Mouse (Mus musculus): ENCODE results near the gene Med12l. TPM values are rescaled to one million over a fixed set of nuclear protein-coding genes. Genes with fewer than 3 reads are reported as not detected.

The Med12l gene
- polyA plus RNA-seq, 1 experiment, result not detected

DNA sequence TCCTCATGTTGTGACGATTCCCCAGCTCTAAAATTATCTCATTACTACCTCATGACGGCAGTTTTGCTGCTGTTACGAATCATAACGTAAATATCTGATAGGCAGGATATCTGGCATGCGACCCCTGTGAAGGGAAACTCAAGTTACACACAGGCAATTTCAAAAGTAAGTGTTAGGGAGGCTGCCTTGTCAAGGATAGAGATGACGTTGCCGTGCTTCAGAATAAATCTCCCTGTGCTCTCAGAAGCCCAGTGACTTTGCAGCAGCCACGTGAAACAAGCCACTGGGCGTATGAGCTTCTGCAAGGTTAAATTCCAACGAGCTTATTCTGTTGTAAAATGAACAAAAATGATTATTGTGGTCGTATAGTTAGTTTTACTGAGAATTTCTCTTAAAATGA lies 73.0 kb downstream of the Med12l start:
- no peak overlapping the region for H3K4me3 ChIP-seq (replicated peaks)
- no peaks in the 10 kb centered on the region for H3K36me3 ChIP-seq (ENCODE audit: control insufficient read depth)
- H3K27me3 ChIP-seq (ENCODE audit: control insufficient read depth), result no peaks in the 10 kb centered on the region
- H3K4me1 ChIP-seq (ENCODE audit: control insufficient read depth), result no peaks in the 10 kb centered on the region
- no peak for TF ChIP-seq GATA1 (IDR thresholded peaks at IDR 0.05; ENCODE audit: low read length)
- no peak for TF ChIP-seq TAL1 (IDR thresholded peaks at IDR 0.05; ENCODE audit: low read length)
- H3K9me3 ChIP-seq (ENCODE audit: control insufficient read depth, low read length), result no peaks in the 10 kb centered on the region

DNA sequence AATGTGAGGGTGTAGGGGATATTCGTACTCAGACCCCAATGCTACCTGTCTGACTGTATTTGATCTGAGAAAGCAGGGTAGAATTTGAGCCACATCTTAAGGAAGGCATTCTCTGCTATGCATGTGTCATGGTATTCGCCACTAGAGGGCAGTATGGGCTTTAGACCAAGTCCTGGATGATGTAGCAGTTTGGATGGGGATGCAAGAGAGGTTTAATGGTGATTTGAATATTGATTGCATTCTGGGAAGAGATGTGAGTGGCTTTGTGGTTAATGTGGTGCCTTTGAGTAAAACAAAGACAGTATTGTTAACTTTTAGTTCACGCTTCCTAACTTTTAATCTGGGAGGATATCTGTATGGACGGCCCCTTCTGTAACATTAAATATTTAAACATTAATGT lies 73.7 kb downstream of the Med12l start:
- Histone ChIP-seq H3K36me3 (ENCODE audit: control insufficient read depth) (no peaks in the 10 kb centered on the region), H3K27me3 (ENCODE audit: control insufficient read depth) (no peaks in the 10 kb centered on the region), H3K4me1 (ENCODE audit: control insufficient read depth) (no peaks in the 10 kb centered on the region), H3K4me3 (replicated peaks) (no peak overlapping the region), H3K9me3 (ENCODE audit: control insufficient read depth, low read length) (no peaks in the 10 kb centered on the region)
- TF ChIP-seq TAL1 (IDR thresholded peaks at IDR 0.05; ENCODE audit: low read length) (no peak), GATA1 (IDR thresholded peaks at IDR 0.05; ENCODE audit: low read length) (no peak)

DNA sequence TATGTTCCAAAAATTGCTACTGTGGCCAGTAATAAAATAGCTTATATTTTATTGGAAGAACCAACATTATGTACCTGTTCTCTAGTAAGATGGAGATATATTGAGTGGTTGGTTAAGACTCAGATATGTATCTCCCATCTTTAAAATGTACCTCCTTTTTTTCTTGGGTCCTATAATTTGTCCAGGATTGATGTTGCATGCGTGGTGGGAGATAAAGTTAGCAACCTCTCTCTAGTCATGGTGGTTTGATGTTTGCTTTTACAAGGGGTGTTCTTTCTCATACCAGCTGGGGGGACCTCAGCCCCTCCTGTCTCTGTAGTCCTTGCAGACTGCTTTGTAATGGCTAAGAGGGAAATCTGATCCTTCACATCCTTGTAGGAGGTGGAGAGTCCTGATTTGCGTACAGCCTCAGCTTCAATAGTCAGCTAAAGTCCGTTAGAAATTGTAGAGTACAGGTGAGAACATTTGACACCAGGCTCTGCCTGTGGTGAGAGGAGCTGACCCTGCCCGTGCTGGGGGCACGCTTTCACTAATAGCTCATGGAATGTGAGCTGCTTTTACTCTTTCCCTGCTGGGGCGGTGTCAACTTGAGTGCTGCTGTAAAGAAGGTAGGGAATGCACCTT lies 74.8 kb downstream of the Med12l start:
- Histone ChIP-seq H3K9me3 (ENCODE audit: control insufficient read depth, low read length) (no peaks in the 10 kb centered on the region), H3K27me3 (ENCODE audit: control insufficient read depth) (no peaks in the 10 kb centered on the region), H3K4me1 (ENCODE audit: control insufficient read depth) (no peaks in the 10 kb centered on the region), H3K36me3 (ENCODE audit: control insufficient read depth) (no peaks in the 10 kb centered on the region), H3K4me3 (replicated peaks) (no peak overlapping the region)
- TF ChIP-seq TAL1 (IDR thresholded peaks at IDR 0.05; ENCODE audit: low read length) (no peak), GATA1 (IDR thresholded peaks at IDR 0.05; ENCODE audit: low read length) (no peak)

DNA sequence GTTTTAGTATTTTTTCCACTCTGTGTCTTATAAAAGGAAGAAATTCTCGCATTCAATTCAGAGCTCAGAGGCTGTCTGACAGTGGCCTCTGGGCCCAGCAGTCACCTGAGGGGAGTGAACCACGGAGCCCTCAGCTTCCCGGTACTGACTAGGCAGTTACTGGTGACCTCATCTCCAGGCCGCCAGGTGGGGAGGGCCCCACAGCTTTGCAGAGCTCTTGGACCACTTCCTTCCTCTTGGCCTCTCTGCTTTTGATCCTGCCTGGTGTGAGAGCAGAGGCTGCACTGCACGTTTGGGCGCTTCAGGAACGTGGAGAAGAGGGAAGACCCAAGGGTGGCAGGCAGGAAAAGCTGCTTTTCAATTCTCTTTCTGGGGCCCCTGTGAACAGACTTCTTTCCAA lies 75.3 kb downstream of the Med12l start:
- Histone ChIP-seq H3K27me3 (ENCODE audit: control insufficient read depth) (no peaks in the 10 kb centered on the region), H3K9me3 (ENCODE audit: control insufficient read depth, low read length) (no peaks in the 10 kb centered on the region), H3K4me3 (replicated peaks) (no peak overlapping the region), H3K36me3 (ENCODE audit: control insufficient read depth) (no peaks in the 10 kb centered on the region), H3K4me1 (ENCODE audit: control insufficient read depth) (no peaks in the 10 kb centered on the region)
- TF ChIP-seq GATA1 (IDR thresholded peaks at IDR 0.05; ENCODE audit: low read length) (no peak), TAL1 (IDR thresholded peaks at IDR 0.05; ENCODE audit: low read length) (no peak)

DNA sequence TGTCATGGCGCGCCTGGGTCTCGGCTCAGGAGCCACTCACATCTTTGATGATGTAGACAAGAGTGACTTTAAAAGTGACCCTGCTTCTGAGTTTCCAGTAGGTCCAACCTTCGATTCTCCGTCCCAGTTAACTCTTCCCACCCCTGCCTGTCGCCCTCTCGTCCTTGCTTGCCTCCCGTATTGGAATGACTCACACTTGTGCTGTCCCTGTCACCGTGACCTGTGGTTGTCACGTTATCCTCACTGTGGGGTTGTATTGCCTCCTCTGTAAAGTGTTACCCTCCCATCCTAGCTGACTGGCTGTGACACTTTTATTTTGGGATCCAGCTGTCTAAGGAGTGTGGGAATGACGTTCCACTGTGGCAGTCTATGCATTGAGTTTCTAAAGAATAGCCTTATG lies 87.1 kb downstream of the Med12l start:
- no peak for TF ChIP-seq TAL1 (IDR thresholded peaks at IDR 0.05; ENCODE audit: low read length)
- Histone ChIP-seq H3K4me3 (replicated peaks) (no peak overlapping the region), H3K9me3 (ENCODE audit: control insufficient read depth, low read length) (no peaks in the 10 kb centered on the region), H3K36me3 (ENCODE audit: control insufficient read depth) (no peaks in the 10 kb centered on the region), H3K27me3 (ENCODE audit: control insufficient read depth) (no peaks in the 10 kb centered on the region), H3K4me1 (ENCODE audit: control insufficient read depth) (no peaks in the 10 kb centered on the region)

DNA sequence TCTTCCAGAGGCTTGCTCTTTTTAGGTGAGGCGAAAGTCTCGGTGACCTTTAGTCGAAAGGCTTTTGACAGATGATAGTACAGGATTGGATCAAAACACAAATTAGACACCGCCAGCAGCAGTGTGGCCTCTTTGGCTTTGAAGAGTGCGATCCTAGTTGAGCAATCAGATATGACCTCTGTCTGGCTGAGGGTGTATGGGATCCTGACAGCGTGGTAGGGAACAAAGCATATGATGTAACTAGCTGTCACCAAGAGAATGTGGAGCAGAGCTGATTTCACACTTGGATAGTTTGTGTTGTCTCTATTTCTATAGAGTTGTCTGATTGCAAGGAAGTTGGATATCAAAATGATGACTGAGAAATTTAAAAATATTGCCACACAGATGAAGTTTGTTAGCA lies 91.8 kb downstream of the Med12l start:
- no peaks in the 10 kb centered on the region for H3K36me3 ChIP-seq (ENCODE audit: control insufficient read depth)
- no peak for TF ChIP-seq GATA1 (IDR thresholded peaks at IDR 0.05; ENCODE audit: low read length)
- no peak for TF ChIP-seq TAL1 (IDR thresholded peaks at IDR 0.05; ENCODE audit: low read length)

DNA sequence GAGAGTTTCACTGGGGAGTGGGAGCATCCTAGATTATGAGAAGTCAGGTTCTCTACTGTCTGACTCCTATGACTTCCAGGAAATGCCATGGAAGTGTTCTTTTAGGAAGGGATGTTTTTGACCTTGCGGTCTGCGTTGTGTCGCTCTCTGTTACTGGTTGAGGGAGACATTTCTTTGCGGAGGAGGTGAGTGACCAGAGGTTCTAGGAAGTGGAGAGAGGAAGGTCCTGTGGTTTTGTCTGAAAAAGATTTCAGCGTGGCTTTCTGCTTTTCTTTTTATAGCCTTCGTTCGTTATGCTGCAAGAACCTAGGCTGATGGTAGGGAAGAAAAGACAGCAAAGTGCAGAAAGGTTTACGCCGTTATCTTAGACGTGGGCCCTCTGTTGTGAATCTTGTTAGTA lies 92.9 kb downstream of the Med12l start:
- H3K9me3 ChIP-seq (ENCODE audit: control insufficient read depth, low read length), result no peaks in the 10 kb centered on the region
- TF ChIP-seq GATA1 (IDR thresholded peaks at IDR 0.05; ENCODE audit: low read length), result no peak
- TF ChIP-seq TAL1 (IDR thresholded peaks at IDR 0.05; ENCODE audit: low read length), result no peak
- no peaks in the 10 kb centered on the region for H3K27me3 ChIP-seq (ENCODE audit: control insufficient read depth)
- no peak overlapping the region for H3K4me3 ChIP-seq (replicated peaks)
- no peaks in the 10 kb centered on the region for H3K36me3 ChIP-seq (ENCODE audit: control insufficient read depth)
- H3K4me1 ChIP-seq (ENCODE audit: control insufficient read depth), result no peaks in the 10 kb centered on the region

More for the DNA sequence above, 91.8 kb downstream of the Med12l start:
- no peak overlapping the region for H3K4me3 ChIP-seq (replicated peaks)
- H3K27me3 ChIP-seq (ENCODE audit: control insufficient read depth), result no peaks in the 10 kb centered on the region
- no peaks in the 10 kb centered on the region for H3K4me1 ChIP-seq (ENCODE audit: control insufficient read depth)
- no peaks in the 10 kb centered on the region for H3K9me3 ChIP-seq (ENCODE audit: control insufficient read depth, low read length)

DNA sequence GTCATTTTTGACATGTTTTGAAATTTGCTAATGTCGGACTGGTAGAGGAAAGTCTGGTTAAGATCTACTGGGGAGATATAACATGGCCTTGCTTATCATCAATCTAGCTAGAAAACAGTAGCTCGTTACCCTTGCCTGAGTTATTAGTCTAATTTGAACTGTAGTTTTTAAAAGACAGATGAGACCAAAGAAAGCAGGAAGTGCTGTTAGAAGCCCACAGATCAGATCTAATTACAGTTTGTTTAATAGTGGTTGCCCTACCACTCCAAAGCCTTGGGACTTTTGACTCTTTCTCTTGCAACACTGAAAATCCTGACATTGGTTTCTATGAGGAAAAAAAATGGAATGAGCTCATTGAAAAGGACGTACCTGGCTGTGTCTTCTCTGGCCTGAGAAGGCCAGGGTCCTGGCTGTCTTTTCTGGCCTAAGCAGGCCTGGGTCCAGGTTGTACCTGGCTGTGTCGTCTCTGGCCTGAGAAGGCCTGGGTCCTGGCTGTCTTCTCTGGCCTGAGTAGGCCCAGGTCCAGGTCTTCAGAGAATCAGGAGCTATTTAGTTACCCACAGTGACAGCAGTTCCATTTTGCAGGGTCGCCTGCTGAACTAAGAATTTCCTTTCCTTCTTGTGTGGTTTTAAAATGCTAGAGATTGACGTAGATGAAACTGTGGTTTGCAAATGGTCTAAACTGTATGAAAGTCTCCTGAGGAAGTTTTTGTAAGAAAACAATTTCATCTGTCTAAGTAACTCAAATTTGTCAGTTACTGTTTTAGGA lies 95.8 kb downstream of the Med12l start, which contains the start of gene Gpr171:
TSS of gene Gpr171 (minus strand) at position 604 of the 769 bp plus-strand sequence.
- peaks cover 4% of the 10 kb centered on the region for H3K4me1 ChIP-seq (ENCODE audit: control insufficient read depth)
- no peaks in the 10 kb centered on the region for H3K36me3 ChIP-seq (ENCODE audit: control insufficient read depth)
- no peak within 1 kb of the TSS for H3K4me3 ChIP-seq (replicated peaks)
- no peaks in the 10 kb centered on the region for H3K27me3 ChIP-seq (ENCODE audit: control insufficient read depth)
- H3K9me3 ChIP-seq (ENCODE audit: control insufficient read depth, low read length), result no peaks in the 10 kb centered on the region
- TF ChIP-seq TAL1 (IDR thresholded peaks at IDR 0.05; ENCODE audit: low read length) (no peak), GATA1 (IDR thresholded peaks at IDR 0.05; ENCODE audit: low read length) (no peak)

DNA sequence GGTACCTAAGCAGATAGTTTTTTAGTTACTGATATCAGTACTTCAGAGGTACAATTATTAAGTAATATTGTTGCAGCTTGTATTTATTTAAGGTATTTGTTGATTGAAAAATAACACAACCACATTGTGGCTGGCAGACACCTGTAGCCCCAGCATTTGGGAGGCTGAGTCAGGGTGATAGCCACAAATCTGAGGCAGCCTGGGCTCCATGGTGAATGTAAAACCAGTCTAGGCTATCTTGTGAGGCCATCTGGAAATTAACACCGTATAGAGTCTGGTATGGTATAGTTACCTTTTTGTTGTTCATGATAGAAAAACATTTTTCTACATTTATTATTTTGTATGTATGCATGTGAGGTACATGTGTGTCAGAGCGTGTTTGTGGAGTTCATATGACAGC lies 96.5 kb downstream of the Med12l start:
- Histone ChIP-seq H3K4me3 (replicated peaks) (no peak overlapping the region), H3K36me3 (ENCODE audit: control insufficient read depth) (no peaks in the 10 kb centered on the region), H3K4me1 (ENCODE audit: control insufficient read depth) (peaks cover 4% of the 10 kb centered on the region), H3K9me3 (ENCODE audit: control insufficient read depth, low read length) (no peaks in the 10 kb centered on the region), H3K27me3 (ENCODE audit: control insufficient read depth) (no peaks in the 10 kb centered on the region)
- TF ChIP-seq GATA1 (IDR thresholded peaks at IDR 0.05; ENCODE audit: low read length) (no peak), TAL1 (IDR thresholded peaks at IDR 0.05; ENCODE audit: low read length) (no peak)

All from erythroblast, embryonic 14.5 days (primary cell).